Mouse (Mus musculus) urinary bladder, postnatal 14 days (tissue): ENCODE data around the gene Ffar2.

Experiments
- DNase-seq: peaks from one replicate; pipeline ENCODE4 v3.0.0; 2021; ENCODE audit warnings: low spot score

The Ffar2 gene

GRCm38 (mm10) chr7:30769236-30769635 lies 54.3 kb downstream of the Ffar2 start:
- DNase-seq = peak; percentile 60
